Mouse (Mus musculus): ENCODE data around the gene Trim34a. TPM values are rescaled to one million over a fixed set of nuclear protein-coding genes. Genes with fewer than 3 reads are reported as not detected.
"Not testable (repeated sequence)": the region's sequence is repeated elsewhere in the genome, so short reads cannot be mapped to it uniquely, and the experiment has no call there.

Gene Trim34a
- 49.1 and 62.5 TPM in 2 replicates for total RNA-seq (2017)

GRCm38 (mm10) chr7:104244287-104245181, at the start of gene Trim34a:
TSS of gene Trim34a (plus strand) at chr7:104244457.
- ATAC-seq (replicated peaks in 1 of 2; ENCODE audit: insufficient read depth in 1 of 2, low FRiP score in 2 of 2, low TSS enrichment in 1 of 2, low read depth in 1 of 2, poor library complexity in 2 of 2, severe bottlenecking in 2 of 2) = peak; percentile 97 to 99

GRCm38 (mm10) chr7:104195885-104196284, 48.4 kb upstream of the Trim34a start, which contains the start of gene Olfr649:
TSS of gene Olfr649 (minus strand) at chr7:104195985.
- no peak for ATAC-seq (replicated peaks in 1 of 2; ENCODE audit: insufficient read depth in 1 of 2, low FRiP score in 2 of 2, low TSS enrichment in 1 of 2, low read depth in 1 of 2, poor library complexity in 2 of 2, severe bottlenecking in 2 of 2)

- peak; percentile 96 for ATAC-seq (replicated peaks in 1 of 2; ENCODE audit: insufficient read depth in 1 of 2, low FRiP score in 2 of 2, low TSS enrichment in 1 of 2, low read depth in 1 of 2, poor library complexity in 2 of 2, severe bottlenecking in 2 of 2)
Observed at GRCm38 (mm10) chr7:104199822-104200221, 44.4 kb upstream of the Trim34a start.

- ATAC-seq (replicated peaks in 1 of 2; ENCODE audit: insufficient read depth in 1 of 2, low FRiP score in 2 of 2, low TSS enrichment in 1 of 2, low read depth in 1 of 2, poor library complexity in 2 of 2, severe bottlenecking in 2 of 2) = peak; percentile 94 to 96
Observed at GRCm38 (mm10) chr7:104206197-104206596, 38.1 kb upstream of the Trim34a start.

- peak in 1 of 2 experiments; percentile 46; a peak in 1 of 4 replicates for ATAC-seq (replicated peaks in 1 of 2; ENCODE audit: insufficient read depth in 1 of 2, low FRiP score in 2 of 2, low TSS enrichment in 1 of 2, low read depth in 1 of 2, poor library complexity in 2 of 2, severe bottlenecking in 2 of 2)
Observed at GRCm38 (mm10) chr7:104216011-104216535, 28.2 kb upstream of the Trim34a start.

GRCm38 (mm10) chr7:104217881-104218280, 26.4 kb upstream of the Trim34a start:
- ATAC-seq (replicated peaks in 1 of 2; ENCODE audit: insufficient read depth in 1 of 2, low FRiP score in 2 of 2, low TSS enrichment in 1 of 2, low read depth in 1 of 2, poor library complexity in 2 of 2, severe bottlenecking in 2 of 2) = peak; percentile 34 to 47; a peak in 2 of 4 replicates

- ATAC-seq (replicated peaks in 1 of 2; ENCODE audit: insufficient read depth in 1 of 2, low FRiP score in 2 of 2, low TSS enrichment in 1 of 2, low read depth in 1 of 2, poor library complexity in 2 of 2, severe bottlenecking in 2 of 2) = peak; percentile 88 to 89
Observed at GRCm38 (mm10) chr7:104218701-104219569, 25.3 kb upstream of the Trim34a start, which contains the start of gene Trim6. TSS of gene Trim6 (plus strand) at chr7:104218793.

GRCm38 (mm10) chr7:104231203-104231602, 13.1 kb upstream of the Trim34a start:
- peak; percentile 75 to 77; a peak in 3 of 4 replicates for ATAC-seq (replicated peaks in 1 of 2; ENCODE audit: insufficient read depth in 1 of 2, low FRiP score in 2 of 2, low TSS enrichment in 1 of 2, low read depth in 1 of 2, poor library complexity in 2 of 2, severe bottlenecking in 2 of 2)

GRCm38 (mm10) chr7:104240857-104241256, 3.4 kb upstream of the Trim34a start:
- ATAC-seq (replicated peaks in 1 of 2; ENCODE audit: insufficient read depth in 1 of 2, low FRiP score in 2 of 2, low TSS enrichment in 1 of 2, low read depth in 1 of 2, poor library complexity in 2 of 2, severe bottlenecking in 2 of 2) = no peak

- no peak for ATAC-seq (replicated peaks in 1 of 2; ENCODE audit: insufficient read depth in 1 of 2, low FRiP score in 2 of 2, low TSS enrichment in 1 of 2, low read depth in 1 of 2, poor library complexity in 2 of 2, severe bottlenecking in 2 of 2)
Observed at GRCm38 (mm10) chr7:104243616-104244015, 641 bp upstream of the Trim34a start.

- not testable (repeated sequence) for ATAC-seq (replicated peaks in 1 of 2; ENCODE audit: insufficient read depth in 1 of 2, low FRiP score in 2 of 2, low TSS enrichment in 1 of 2, low read depth in 1 of 2, poor library complexity in 2 of 2, severe bottlenecking in 2 of 2)
Observed at GRCm38 (mm10) chr7:104260380-104260779, 16.1 kb downstream of the Trim34a start.

GRCm38 (mm10) chr7:104265335-104265734, 21.1 kb downstream of the Trim34a start:
- not testable (repeated sequence) for ATAC-seq (replicated peaks in 1 of 2; ENCODE audit: insufficient read depth in 1 of 2, low FRiP score in 2 of 2, low TSS enrichment in 1 of 2, low read depth in 1 of 2, poor library complexity in 2 of 2, severe bottlenecking in 2 of 2)

GRCm38 (mm10) chr7:104279361-104279760, 35.1 kb downstream of the Trim34a start:
- not testable (repeated sequence) for ATAC-seq (replicated peaks in 1 of 2; ENCODE audit: insufficient read depth in 1 of 2, low FRiP score in 2 of 2, low TSS enrichment in 1 of 2, low read depth in 1 of 2, poor library complexity in 2 of 2, severe bottlenecking in 2 of 2)

GRCm38 (mm10) chr7:104287576-104288443, 43.6 kb downstream of the Trim34a start, which contains the start of gene Trim5:
TSS of gene Trim5 (minus strand) at chr7:104288094.
- peak; percentile 99 to 100 for ATAC-seq (replicated peaks in 1 of 2; ENCODE audit: insufficient read depth in 1 of 2, low FRiP score in 2 of 2, low TSS enrichment in 1 of 2, low read depth in 1 of 2, poor library complexity in 2 of 2, severe bottlenecking in 2 of 2)

GRCm38 (mm10) chr7:104290641-104291040, 46.4 kb downstream of the Trim34a start:
- ATAC-seq (replicated peaks in 1 of 2; ENCODE audit: insufficient read depth in 1 of 2, low FRiP score in 2 of 2, low TSS enrichment in 1 of 2, low read depth in 1 of 2, poor library complexity in 2 of 2, severe bottlenecking in 2 of 2) = no peak

GRCm38 (mm10) chr7:104291638-104292400, 47.6 kb downstream of the Trim34a start:
- no peak for ATAC-seq (replicated peaks in 1 of 2; ENCODE audit: insufficient read depth in 1 of 2, low FRiP score in 2 of 2, low TSS enrichment in 1 of 2, low read depth in 1 of 2, poor library complexity in 2 of 2, severe bottlenecking in 2 of 2)

Measured in hematopoietic stem cell, adult 5-6 weeks (primary cell).